Mouse (Mus musculus): ENCODE data around the gene H3f3b.
"Not testable (repeated sequence)": the region's sequence is repeated elsewhere in the genome, so short reads cannot be mapped to it uniquely, and the experiment has no call there.

The H3f3b gene

DNA sequence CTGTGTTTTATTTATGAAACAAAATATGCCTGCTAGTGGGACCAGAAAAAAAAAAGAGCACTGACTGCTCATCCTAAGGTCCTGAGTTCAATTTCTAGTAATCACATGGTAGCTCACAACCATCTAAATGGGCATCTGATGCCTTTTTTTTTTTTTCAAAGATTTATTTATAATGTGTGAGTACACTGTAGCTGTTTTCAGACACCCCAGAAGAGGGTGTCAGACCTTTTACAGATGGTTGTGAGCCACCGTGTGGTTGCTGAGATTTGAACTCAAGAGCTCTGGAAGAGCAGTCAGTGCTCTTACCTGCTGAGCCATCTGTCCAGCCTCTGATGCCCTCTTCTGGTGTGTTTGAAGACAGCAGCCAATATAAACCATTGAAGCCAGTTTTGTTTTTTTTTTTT lies 7.2 kb downstream of the H3f3b start:
- no peak for DNase-seq

DNA sequence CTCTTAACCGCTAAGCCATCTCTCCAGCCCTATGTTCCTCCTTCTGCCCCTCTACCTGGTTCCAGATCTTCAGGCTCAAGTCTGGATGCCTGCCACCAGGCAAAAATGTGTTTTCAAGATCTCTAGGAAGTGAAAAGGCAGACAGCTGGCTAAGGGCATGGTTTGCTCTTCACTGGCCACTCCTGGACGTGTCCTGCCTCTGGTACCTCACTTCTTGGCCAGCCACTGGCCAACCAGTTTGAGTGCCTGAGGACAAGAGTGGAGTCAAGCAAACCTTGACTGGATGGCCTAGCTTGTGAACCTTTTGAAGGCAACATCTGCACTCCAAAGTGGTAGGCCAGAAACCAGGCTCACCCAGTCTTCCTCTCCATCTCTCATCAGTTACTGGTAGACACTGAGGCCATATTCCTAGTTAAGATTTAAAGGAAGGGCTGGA lies 7.8 kb downstream of the H3f3b start:
- peak; percentile 48 for DNase-seq

DNA sequence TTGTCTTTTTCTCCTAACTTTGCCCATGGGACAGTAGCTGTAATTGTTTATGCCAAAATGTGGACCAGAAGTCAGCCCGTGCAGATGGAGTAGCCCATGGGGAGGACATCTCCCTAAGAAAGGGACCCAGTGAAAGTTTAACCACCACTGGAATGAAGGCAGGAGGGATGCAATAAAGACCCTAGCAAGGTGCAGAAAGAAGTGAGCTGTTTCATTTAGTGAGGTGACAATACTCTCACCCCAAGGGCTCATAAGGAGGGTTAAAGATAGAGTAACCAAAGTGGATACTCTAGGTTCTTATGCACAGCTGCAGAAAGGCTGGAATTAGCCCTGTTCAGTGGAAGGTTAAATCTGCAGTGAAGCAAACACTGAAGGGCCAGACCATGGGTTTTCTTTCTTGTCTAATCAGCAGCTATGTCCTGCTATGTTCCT lies 8.4 kb downstream of the H3f3b start:
- DNase-seq = no peak

DNA sequence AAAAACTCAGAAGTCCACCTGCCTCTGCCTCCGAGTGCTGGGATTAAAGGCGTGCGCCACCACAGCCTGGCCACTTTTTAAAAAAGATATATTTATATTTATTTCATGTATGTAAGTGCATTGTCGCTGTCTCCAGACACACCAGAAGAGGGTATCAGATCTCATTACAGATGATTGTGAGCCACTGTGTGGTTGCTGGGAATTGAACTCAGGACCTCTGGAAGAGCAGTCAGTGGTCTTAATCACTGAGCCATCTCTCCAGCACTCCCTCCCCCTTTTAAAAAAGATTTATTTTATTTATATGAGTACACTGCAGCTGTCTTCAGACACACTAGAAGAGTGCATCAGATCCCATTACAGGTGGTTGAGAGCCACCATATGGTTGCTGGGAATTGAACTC lies 8.9 kb downstream of the H3f3b start:
- not testable (repeated sequence) for DNase-seq

DNA sequence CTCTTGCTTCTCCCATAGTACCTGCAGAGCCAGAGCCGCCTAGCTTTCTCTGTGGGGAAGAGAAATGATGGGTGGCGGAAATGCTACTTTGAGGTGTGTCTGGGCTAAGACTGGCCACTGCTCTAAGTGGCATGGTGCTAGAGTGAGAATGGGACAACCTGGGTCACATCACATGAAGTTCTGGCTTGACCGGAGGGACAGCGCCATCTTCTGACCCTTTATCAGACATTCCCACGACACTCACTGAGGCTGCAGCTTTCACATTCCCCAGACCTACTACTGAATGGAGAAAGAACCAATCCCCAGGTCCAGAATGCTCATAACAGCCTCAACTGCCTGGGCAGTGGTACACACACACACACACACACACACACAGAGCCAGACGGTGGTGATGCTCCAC lies 9.7 kb downstream of the H3f3b start:
- peak; percentile 79 for DNase-seq

DNA sequence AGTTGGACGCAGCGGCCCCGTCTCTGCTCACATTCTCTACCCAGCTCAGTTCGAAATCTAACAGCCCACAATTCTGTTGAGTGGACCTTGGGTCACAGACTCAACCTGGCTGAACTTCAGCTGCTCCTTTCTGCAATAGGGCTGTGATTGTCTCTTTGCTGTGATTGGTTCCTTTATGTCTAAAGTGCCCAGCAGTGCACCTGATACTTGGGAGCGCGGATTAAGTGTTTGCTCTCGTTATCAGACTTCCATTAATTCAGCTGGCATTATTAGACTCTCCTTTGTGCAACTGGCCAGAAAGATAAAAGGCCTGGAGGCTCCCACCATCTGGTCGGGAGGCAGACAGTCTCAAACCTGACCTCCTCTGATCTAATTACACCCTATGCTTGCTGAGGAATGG lies 12.9 kb downstream of the H3f3b start:
- no peak for DNase-seq

DNA sequence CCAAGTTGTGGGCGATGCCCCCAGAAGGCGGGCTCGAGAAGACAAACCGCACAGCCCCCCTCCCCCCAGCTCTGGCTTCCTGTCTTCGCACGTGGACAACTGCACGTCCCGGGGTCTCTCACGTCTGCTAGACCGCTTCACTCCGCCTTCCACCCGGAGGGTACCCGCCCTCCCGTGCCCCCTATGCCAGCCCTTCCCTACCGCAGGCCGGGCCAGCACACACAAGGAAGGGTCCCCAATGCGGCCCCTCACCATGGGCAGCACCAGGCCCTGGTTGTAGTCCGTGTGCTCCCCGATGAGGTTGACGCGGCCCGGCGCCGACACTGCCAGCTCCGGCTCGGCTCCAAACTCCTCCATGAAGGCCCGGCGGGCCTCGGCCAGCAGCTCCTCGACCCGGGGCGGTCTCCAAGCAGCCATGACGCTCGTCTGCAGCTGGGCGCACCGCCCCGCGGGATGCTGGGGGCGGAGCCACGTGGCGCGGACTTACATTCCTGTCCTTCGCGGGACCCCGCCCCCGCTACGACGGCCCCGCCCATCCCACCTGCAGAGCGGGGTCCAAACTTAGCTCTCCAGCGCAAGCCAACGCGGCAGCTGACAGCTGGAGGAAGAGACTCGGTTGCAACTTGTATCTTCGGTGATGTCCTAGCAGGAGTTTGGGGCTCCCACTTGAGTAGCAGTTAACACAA lies 15.4 kb downstream of the H3f3b start, which contains the start of gene Galk1:
Gene Galk1 (minus strand): TSS at position 458 of the 686 bp plus-strand sequence.
- DNase-seq = peak; percentile 78

DNA sequence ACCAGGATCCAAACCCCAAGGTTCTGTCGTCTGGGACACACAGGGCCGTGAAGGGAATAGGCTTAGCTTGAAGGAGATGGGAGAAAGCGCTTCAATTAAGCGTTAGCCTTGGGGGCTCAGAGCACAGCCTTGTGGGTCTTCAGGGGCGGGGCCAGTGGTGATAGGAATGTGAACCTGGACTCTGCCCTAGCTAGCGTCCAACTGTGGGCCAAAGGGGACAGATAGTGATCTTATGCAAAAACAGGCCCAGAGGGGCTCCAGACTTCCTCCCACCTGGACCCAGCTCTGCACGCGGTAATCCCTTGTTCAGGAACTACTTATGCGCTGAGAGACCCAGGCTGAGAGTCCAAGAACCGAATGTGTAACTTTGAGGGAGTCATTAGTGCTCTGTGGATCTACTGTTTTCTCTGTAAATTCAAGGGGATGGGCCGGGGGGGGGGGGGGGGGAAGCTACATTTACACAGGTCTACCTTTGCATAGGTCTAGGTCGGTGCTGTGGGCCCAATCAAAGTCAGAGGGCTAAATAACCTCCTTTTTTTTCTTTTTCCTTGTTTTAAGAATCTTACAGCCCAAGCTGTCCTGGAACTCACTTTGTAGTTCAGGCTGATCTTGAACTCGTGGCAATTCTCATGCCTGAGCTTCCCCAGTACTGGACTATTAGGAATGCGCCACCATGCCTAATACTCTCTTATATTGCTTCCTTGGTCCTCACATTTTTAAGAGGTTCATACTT lies 16.1 kb downstream of the H3f3b start:
- no peak for DNase-seq

DNA sequence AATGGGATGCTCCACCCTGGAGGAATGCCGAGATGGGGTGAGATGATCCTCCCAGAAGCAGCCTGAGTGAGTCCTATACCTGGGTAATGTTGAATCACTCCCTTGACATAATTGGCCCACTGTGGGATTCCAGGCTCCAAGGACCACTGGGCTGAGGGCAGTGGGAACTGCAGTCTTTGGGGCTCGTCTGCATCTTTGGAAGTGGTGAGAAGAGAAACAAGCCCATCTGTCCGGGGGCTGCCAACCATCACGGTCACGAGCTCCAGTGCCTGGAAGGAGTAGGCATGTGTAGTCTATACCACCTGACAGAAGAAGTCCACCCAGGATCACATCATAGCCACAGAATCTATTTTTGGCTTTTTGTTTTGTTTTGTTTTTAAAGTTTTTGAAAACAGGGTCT lies 16.8 kb downstream of the H3f3b start:
- DNase-seq = peak; percentile 50

DNA sequence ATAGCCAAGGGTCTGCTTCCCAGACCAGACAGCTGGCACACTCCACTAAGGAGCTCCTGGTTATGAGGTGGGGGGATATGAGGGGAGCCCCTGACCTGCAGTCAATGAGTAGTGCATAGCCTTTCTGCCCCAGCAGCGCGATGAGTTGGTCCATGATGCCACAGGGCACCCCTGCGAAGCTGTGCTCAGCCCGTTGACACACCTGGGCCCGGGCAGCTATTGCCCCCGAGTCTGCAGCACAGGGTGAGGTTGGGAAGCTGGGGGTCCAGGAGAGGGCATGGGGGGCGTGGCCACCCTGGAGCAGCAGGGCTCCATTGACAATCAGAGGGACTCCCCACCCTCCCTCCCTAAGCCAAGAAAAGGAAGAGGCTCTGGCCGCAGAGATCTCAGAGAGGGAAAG lies 17.6 kb downstream of the H3f3b start:
- DNase-seq = peak; percentile 66

DNA sequence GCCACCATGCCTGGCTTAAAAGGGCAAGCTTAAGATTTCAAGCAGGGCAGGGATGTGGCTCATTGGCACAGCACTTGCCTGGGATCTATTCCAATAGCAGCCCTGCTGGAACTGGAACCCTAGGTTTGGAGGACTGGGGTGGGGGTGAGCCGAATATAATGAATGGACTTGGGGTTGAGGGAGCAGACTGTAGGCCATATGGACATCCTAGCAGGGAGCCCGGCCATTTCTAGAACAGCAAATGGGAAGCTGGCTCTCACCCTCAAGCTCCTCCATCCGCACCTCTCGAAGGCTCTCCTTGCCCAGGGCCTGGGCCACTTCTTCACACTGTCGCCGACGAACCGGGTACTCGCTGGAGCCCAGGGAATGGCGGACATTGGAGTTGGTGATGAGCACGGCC lies 18.1 kb downstream of the H3f3b start:
- peak; percentile 98 for DNase-seq

DNA sequence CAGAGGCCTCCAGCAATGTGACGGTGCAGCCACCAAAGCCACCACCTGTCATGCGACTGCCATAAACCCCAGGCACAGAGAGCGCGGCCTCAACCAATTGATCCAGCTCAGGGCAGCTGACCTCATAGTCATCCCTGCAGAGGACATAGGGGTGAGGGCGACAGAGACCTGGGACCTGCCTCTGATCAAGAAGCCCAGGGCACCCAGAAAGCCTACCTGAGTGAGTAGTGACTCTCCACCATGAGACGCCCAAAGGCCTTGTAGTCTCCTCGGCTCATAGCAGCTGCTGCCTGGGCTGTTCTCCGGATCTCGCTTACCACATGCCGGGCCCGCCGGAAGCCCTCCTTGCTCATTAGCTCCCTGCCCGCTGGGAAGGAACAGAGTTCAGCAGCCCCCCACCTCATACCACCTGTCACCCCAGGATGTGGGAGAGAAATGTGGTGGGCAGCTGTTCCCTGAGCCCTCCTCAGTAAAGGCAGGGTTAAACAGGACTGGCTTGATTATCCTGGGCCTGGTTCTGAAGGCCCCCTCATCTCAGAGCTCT lies 18.9 kb downstream of the H3f3b start:
- no peak for DNase-seq

DNA sequence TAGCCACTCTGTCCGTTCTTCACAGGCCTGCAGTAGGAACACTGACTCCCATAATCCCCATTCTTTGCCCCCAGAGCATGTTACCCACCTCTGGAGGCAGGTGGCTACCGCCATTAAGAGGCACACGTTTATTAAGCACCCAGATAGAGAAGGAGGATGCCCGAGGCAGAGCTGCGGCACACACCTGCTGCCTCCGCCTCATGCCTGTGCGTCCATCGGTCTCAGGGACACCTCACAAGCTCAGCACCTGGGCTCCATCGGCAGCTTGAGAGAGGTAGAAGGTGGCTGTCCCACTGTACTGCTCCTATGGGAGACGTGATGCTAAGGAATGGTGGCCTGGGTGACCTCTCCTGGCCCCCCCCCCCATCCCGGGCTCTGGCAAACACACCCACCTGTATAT lies 19.4 kb downstream of the H3f3b start:
- DNase-seq = peak; percentile 58

DNA sequence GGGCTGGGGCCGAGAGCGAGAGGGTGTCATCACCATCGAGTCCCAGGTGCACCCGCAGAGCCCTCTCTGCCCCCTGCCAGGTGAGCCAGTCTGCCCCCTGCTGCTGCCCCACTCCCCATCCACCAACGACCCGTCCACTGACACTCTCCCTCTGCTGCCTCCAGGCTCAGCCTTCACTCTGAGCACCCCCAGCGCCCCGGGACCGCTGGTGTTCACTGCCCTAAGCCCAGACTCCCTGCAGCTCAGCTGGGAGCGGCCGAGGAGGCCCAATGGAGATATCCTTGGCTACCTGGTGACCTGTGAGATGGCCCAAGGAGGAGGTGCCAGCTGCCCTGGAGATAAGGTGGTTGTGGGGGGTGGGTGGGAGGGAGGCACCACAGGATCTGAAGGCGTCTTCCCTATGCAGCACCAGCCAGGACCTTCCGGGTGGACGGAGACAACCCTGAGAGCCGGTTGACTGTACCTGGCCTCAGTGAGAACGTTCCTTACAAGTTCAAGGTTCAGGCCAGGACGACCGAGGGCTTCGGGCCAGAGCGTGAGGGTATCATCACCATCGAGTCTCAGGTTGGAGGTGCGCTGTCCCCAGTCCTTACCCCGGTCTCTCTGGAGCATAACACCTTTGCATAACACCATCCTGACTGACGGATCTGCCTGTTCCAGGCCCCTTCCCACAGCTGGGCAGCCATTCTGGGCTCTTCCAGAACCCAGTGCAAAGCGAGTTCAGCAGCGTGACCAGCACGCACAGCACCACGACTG lies 20.5 kb downstream of the H3f3b start:
- peak; percentile 46 for DNase-seq

DNA sequence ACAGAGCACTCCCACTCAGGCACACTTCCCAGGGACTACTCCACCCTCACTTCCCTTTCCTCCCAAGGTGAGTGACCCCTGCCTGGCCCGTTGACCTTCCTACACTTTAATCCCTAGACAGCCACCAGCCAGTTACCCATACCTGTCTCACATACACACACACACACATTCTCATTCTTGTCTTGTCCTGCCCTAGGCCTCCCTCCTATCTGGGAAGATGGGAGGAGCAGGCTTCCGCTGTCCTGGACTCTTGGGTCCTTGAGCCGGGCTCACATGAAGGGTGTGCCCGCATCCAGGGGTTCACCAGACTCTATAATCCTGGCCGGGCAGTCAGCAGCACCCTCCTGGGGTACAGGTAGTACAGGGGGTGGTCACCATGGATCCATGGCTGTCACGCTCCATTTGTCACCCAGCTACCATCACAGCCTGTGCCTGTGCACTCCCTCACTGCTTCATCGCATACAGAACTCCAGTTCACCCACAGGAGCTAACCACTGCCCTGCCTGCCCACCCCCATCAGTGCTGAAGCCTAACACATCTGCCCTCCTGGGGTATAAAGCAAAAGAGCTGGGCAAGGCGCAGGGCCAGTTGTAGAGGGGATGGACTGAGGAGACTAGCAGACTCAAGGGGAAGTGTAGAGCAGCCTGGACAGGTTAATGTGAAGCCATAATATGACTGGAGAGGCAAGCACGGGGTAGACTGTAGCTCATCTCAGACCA lies 21.9 kb downstream of the H3f3b start:
- DNase-seq = no peak

DNA sequence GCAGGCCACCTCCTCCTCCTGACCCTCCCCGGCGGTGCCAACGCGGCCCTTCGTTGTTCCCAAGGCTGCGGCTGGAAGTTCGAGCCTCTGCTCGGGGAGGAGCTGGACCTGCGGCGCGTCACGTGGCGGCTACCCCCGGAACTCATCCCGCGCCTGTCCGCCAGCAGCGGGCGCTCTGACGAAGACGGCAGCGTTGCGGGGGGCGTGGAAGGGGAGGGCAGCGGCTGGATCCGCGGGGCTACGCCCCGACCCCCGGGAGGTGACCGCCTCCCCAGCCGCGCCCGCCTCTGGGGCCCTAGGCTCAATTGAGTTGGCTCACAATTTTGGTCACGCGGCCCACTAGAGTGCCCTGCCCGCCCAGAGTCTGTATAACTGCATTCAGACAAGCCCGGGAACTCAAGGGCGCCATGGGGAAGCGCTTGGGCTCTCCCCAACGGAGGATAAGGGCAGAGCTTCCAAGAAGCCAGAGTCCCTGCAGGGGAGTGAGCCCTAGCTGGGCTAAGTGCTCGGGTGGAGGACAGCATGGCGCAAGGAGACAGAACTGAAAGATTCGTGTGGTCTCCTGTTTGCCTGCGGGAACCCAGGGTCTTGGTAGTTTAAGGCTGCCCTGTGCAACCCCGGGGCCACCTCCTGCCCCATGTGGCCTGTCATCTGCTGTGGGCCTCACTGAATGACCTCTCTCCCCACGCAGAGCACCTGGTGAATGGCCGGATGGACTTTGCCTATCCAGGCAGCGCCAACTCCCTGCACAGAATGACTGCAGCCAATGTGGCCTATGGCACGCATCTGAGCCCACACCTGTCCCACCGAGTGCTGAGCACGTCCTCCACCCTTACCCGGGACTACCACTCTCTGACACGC lies 22.7 kb downstream of the H3f3b start:
- DNase-seq = no peak

DNA sequence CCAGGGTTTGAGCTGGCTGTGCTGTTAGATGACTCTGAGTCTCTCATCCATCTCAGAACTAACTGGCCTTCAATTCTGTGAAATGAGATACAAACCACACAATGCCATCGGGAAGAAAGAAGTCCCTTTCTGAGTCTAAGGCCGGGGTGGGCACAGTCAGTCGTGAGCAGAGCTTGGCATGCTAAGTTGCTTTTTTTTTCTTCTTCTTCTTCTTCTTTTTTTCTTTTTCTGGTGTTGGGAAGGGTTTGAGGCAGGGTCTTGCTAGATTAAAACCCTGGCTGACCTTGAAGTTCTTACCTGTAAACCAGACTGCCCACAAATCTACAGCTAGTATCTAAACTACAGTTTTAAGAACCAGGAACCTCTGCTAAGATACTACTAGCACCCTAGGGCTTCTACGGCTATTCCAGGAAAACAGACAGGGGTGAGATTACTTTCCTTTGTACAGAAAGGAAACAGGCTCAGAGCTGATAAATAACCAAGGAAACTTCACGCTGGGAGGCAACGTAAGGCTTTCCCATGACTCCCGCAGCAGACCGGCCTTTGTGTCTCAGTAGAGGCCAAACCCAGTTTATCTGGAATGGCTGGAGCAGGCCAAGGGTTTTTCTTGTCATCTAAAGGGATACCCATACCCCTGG lies 23.5 kb downstream of the H3f3b start:
- no peak for DNase-seq

DNA sequence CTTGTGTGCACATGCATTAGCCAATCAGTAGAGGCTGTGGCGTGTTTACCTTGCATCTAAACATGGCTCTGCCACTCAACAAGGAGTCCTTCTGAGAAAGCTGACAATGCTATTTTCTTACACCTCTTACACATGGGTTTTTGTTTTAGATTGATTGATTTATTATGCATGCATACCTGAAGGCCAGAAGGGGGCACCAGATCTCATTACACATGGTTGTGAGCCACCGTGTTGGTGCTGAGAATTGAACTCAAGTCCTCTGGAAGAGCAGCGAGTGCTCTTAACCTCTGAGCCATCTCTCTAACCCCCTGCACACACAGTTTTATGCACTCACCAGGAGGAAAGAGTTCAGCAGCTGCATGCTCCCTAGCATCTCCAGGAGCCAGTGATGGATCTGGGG lies 24.9 kb downstream of the H3f3b start:
- DNase-seq = no peak

DNA sequence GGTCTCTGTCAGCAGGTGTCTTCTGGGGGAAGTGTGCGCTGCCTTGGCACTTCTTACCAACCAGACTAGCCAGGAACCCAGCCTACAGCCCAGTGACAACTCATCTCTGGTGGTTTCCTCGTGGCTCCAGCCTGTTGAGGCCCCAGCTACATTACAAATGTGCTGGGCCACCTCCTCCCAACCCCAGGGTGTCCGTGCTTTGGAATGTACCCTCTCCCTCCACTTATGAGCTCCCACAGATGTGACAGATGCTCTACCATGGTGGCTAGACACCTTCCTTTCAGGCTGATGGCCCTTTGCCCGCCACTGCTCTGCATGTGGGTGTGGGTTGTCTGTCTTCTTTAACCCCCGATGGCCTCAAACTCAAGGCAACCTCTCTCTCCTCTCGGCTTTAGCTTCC lies 26.0 kb downstream of the H3f3b start:
- DNase-seq = no peak

DNA sequence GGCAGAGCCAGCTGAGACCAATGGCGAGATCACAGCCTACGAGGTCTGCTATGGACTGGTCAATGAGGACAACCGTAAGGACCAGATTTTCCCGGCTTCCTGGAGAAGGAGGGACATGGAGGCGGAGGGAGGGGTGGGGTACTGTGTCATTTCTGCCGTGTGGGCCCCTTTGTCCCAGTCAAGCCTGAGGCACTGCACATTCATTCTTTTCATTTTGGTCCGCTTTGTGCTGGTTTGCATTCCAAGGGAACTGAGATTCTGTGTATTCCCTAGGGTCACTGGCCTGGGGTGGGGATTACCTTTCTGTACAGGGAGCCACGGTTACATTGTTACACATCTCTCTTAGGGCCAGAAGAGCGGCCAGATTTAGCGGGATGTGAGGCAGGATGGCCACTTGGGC lies 27.2 kb downstream of the H3f3b start:
- DNase-seq = no peak

DNA sequence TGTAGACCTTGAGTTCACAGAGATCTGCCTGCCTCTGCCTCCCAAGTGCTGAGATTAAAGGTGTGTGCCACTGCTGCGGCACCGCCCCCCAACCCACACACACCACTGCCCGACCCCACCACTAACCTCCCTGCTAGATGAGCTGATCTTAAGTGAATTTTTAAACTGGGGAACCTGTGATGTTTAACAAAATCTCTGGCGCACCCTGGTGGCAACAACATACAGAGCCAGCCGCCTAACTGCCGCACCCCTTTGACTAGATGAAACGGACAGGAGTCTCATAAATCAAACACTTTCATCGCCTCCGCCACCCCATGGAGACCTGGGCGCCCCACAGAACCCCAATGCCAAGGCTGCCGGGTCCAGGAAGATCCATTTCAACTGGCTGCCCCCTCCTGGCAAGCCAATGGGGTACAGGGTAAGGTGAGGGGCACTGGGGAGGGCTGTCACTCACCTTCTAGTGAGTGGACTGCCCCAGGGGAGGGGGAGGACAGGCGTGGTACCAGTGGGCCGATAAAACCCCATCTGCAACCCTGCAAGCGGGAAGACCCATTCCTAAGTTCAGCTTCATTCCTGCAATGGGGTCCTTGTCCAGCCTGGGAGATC lies 28.1 kb downstream of the H3f3b start:
- peak; percentile 88 for DNase-seq

All from cerebellum, adult 9-10 months (tissue).